Mouse (Mus musculus): ENCODE results near the gene Atp2a3. TPM values are rescaled to one million over a fixed set of nuclear protein-coding genes. Genes with fewer than 3 reads are reported as not detected.
A peak's percentile ranks its signal among the peaks of the same experiment; 100 is the strongest.

Gene Atp2a3
- total RNA-seq, 2 experiments from 2014 or later, result 5.3 to 5.5 TPM

GRCm38 (mm10) chr11:73026961-73027360, 66.0 kb downstream of the Atp2a3 start:
- no peak for DNase-seq (ENCODE audit: low spot score in 2 of 2)

GRCm38 (mm10) chr11:73030821-73031498, 70.0 kb downstream of the Atp2a3 start:
- peak; percentile 88 to 92 for DNase-seq (ENCODE audit: low spot score in 2 of 2)

DNA sequence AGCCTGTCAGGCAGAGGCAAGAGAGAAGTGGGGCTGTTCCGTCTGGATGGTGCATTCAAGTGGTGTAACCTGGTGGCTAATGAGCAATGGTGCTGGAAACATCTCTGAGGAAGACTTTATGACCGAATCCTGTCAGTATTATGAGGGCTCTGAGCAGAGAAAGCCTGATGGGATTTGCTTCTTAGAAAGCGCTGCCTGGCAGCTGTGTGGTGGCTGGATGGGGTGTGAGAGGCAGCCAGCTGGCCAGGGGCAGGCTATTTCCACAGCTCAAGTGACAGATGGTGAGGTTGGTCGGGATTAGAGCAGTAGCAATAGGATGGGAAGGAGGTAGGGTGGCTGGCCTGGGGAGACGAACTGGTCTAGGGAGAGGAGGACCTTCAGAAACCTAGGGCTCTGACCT, 70.6 kb downstream of the Atp2a3 start:
- DNase-seq (ENCODE audit: low spot score in 2 of 2), result no peak

DNA sequence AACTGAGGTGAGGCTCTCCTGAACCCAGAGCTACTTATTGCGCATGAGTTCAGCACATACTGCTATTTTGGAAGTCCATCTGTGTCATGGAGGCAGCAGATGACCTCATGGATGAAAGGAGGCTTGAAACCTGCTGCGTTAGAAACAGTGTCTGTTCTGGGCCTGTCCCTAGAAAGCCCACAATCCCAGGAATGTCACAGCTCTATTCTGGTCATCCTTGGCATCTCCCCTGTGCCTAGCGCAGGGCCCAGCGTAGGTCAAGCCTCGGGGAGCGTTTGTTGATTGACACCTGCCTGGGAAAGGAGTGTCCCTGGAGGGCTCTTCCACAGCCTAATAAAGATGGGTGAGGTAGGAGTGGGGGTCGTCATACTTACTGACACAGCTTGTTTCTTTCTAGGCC, 75.1 kb downstream of the Atp2a3 start:
- DNase-seq (ENCODE audit: low spot score in 2 of 2), result no peak

DNA sequence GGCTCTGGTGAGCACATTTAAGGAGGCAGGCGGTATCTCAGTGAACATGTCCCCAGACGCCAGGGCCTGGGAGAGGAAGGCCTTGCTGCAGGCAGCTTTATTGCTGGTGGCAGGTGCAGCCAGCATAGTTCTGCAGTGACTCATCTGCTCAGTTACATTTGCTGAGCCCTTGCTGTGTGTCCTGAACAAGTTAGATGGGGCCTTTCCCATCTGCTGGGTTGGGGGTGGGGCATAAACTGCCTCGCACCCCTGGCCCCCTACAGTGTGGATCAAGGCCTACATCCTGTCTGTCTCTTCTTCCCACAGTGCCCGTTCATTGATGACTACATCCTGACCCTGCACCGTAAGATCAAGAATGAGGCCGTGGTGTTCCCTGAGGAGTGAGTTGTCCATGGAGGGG, 75.9 kb downstream of the Atp2a3 start:
- DNase-seq (ENCODE audit: low spot score in 2 of 2), result no peak

GRCm38 (mm10) chr11:73037691-73038090, 76.7 kb downstream of the Atp2a3 start:
- DNase-seq (ENCODE audit: low spot score in 2 of 2), result no peak

DNA sequence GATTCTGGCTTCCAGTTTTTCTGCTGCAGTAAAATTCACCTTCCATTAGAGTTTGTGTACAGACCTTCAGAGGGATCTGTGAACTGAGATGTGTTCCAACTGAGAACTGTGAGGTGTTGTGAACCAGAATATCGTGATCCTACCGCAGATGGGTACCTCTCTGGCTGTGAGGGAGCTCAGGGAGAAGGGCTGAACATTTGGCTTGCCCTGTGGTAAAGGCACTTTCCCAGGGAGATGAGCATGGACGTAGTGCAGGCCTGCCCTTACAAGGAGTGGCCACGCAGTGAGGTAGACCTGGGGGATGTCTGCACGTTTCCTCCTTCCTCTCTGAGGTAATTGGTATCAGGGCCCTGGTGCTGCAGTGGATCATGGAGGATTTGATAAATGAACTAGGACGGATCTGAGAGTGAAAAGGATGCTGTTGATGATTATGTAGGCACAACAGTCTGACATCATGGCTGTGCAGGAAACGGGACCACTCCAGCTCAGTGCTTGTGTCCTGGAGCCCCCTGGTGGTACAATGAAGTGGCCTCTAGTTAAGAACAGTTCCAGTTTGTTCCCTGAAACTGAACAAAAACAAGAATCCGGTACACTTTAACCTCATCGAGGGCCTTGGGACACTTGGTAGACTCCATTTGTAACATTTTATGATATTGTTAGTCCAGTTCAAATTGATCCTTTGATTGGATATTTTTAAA, 78.3 kb downstream of the Atp2a3 start:
- peak in 1 of 2 experiments; percentile 78 for DNase-seq (ENCODE audit: low spot score in 2 of 2)

Small RNA genes lying within 50 kb of the gene (microRNA-seq; reads per million reads assigned to microRNA genes)
- 0 reads per million in 2 experiments for gene Gm44467

Other genes starting within 250 kb of the Atp2a3 start
- 10 to 100 TPM; 16.5 to 21.5 TPM for gene Cyb5d2, start 165.0 kb upstream of the Atp2a3 start, total RNA-seq (2021)
- 10 to 100 TPM; 39.7 to 41.2 TPM for gene Zzef1, start 164.9 kb upstream of the Atp2a3 start, total RNA-seq (2021)
- under 1 TPM; 0.25 to 0.27 TPM for gene P2rx1, start 37.9 kb downstream of the Atp2a3 start, total RNA-seq (2021)
- gene Camkk1, start 57.8 kb downstream of the Atp2a3 start, total RNA-seq (2021), result 100 to 1,000 TPM; 175 to 178 TPM
- gene Ncbp3, start 86.6 kb downstream of the Atp2a3 start, total RNA-seq (2021), result 10 to 100 TPM in 1 of 2 experiments, 1 to 10 TPM in 1; 9.3 to 10.4 TPM
- gene Itgae, start 129.4 kb downstream of the Atp2a3 start, total RNA-seq (2021), result under 1 TPM; 0.10 to 0.17 TPM
- under 1 TPM; 0.10 to 0.15 TPM for gene Haspin, start 177.1 kb downstream of the Atp2a3 start, total RNA-seq (2021)
- 1 to 10 TPM; 1.4 to 2.5 TPM for gene P2rx5, start 199.3 kb downstream of the Atp2a3 start, total RNA-seq (2021)
- gene Emc6, start 215.9 kb downstream of the Atp2a3 start, total RNA-seq (2021), result 10 to 100 TPM; 51.6 to 52.4 TPM
- gene Tax1bp3, start 215.9 kb downstream of the Atp2a3 start, total RNA-seq (2021), result 1 to 10 TPM; 8.6 to 8.7 TPM
- 10 to 100 TPM; 21.1 to 22.1 TPM for gene Ctns, start 237.9 kb downstream of the Atp2a3 start, total RNA-seq (2021)
- gene Shpk, start 238.3 kb downstream of the Atp2a3 start, total RNA-seq (2021), result 1 to 10 TPM; 3.7 to 4.0 TPM

Measured in layer of hippocampus, adult 18-20 months (tissue).